Mouse (Mus musculus) heart, adult 2 months (tissue): Measurements from ENCODE around the gene Vps36.

ENCODE experiments used
- CTCF ChIP-seq: fragments of 200-600 bp; IDR thresholded peaks from 2 replicates; pipeline ENCODE4 v1.8.1; 2022; ENCODE audit warnings: antibody characterized with exemption, mild to moderate bottlenecking, moderate library complexity
- EP300 ChIP-seq: fragments of 200-500 bp; IDR thresholded peaks from 2 replicates; pipeline ENCODE4 v1.6.1; 2011; ENCODE audit warnings: low read depth, low read length, control low read depth; ENCODE audit not compliant: insufficient read depth

GRCm38 (mm10) chr8:22150345-22150663, 42.3 kb upstream of the Vps36 start:
- TF ChIP-seq CTCF (no peak), EP300 (no peak)
